Mouse (Mus musculus): Measurements from ENCODE around the gene Retn. TPM values are rescaled to one million over a fixed set of nuclear protein-coding genes. Genes with fewer than 3 reads are reported as not detected.

The Retn gene
- total RNA-seq (2021): 1 to 10 TPM in 1 of 2 experiments, under 1 TPM in 1; 0.81 to 1.0 TPM

GRCm38 (mm10) chr8:3655526-3655925, at the start of gene Retn:
Retn (plus strand) TSS chr8:3655770.
- intact Hi-C loops (cut with DNase I): no loop called here
- no peak for DNase-seq (ENCODE audit: extremely low spot score in 1 of 2, low spot score in 2 of 2)

- intact Hi-C loops (cut with DNase I): no loop called here
- peak in 1 of 2 experiments; percentile 55 for DNase-seq (ENCODE audit: extremely low spot score in 1 of 2, low spot score in 2 of 2)
These were observed 49.0 kb upstream of the Retn start for GRCm38 (mm10) chr8:3606593-3606992.

DNA sequence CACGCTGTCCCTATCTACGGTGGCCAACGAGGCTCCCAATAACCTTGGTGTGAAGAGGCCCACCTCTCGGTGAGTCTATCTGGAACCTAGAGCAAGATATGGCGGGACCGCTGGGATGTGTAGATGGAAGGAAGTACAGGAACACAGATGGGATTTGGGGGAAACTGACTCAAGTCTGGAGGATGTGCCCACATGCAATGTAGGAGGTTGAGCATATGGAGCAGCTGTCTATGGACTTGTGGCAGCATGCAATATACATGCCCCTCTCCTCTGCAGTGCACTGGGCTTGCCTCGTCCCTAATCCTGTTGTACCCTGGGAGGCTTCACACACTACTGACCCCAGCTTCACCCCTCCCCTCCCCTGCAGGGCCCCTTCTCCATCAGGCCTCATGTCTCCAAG, 47.7 kb upstream of the Retn start:
- no peak for DNase-seq (ENCODE audit: extremely low spot score in 1 of 2, low spot score in 2 of 2)
- intact Hi-C loops (cut with DNase I): no loop called here

DNA sequence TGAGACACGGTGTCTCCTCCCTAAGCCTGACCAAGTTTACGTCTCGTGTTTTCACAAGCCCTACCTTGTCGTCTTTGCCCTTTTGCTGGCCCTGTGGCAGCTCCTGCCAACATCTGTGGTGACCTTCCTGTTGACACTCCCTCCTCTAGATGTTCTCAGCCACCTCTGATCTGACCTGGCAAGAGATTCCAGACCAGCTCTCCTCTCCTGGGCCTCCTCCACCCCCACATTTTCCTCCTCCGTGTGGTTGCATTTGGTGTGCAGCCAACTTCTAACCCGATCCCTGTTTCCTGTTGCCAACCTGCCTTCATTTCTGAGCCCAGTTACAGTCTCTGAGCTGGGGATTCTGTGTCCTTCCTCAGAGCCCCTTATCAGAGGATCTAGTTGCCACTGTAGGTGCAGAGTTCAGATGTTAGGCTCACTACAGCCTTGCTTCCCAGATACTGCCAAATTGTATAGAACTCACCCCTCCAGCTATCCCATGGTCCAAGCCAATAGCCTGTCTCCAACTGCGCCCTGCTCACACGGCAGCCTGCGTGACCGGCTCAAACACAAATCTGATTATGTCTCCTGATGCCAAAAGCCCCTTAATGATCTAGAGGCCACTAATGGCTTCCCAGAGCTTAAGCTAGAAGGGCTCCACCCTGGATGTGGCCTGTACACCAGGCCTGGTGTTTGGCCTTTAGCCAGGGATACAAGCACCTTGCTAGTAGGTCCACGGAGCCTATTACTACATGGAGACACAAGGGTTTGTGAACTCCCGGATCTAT, 46.3 kb upstream of the Retn start:
- intact Hi-C loops (cut with DNase I): no loop called here

DNA sequence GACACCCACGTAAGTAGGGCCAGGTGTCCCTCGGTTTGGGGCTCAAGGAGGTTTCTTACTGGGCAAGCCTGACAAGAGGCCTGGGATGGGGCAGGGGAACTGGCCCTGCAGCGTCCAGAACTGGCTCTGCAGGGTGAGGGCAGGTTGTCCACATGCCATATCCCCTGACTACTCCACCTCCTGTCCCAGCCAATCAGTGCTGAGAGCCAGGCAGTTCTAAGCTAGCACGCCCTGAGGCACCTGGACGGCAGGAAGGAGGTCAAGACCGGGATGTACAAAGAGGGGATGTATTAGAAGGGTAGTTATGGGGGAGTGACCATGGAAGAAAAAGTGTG, 45.8 kb upstream of the Retn start:
- intact Hi-C loops (cut with DNase I): loop anchor here (5.0 kb wide), 1 partner anchor 77 kb away; no protein-coding TSS in a partner anchor
- DNase-seq (ENCODE audit: extremely low spot score in 1 of 2, low spot score in 2 of 2): no peak

More for the DNA sequence above, 46.3 kb upstream of the Retn start:
- no peak for DNase-seq (ENCODE audit: extremely low spot score in 1 of 2, low spot score in 2 of 2)

GRCm38 (mm10) chr8:3621199-3621970, 34.2 kb upstream of the Retn start, which contains the start of the genes Xab2 and Pet100:
Xab2 (minus strand) TSS chr8:3621316.
Pet100 (plus strand) TSS chr8:3621548.
- peak; percentile 99 for DNase-seq (ENCODE audit: extremely low spot score in 1 of 2, low spot score in 2 of 2)
- intact Hi-C loops (cut with DNase I): no loop called here

GRCm38 (mm10) chr8:3622119-3622518, 33.5 kb upstream of the Retn start:
- intact Hi-C loops (cut with DNase I): no loop called here
- no peak for DNase-seq (ENCODE audit: extremely low spot score in 1 of 2, low spot score in 2 of 2)

DNA sequence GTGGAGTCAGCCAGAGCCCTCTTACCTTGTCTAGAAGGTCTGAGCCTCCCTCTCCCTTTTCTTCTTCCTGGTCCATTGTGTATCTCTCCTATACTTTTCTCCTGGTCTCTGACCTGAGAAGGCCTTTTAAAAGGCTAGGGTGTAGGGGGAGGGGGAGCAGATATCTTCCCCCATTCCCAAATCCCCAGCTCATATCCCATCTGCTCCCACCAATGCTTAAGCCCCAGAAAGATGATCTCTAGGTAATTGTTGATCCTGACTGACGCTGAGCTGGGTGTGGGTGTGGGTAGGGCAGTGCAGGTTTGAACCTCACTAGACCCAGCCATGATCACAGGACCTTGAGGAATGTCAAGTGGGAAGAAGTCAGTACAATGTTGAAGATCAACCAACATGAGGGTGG, 30.1 kb upstream of the Retn start, which contains the start of gene Pcp2:
Gene Pcp2, minus strand, starts transcription at position 101 of the 400 bp plus-strand sequence.
- intact Hi-C loops (cut with DNase I): loop anchor here (5.0 kb wide), 1 partner anchor 47 kb away; the partner anchor contains the start of gene Fcor

GRCm38 (mm10) chr8:3626971-3627370, 28.6 kb upstream of the Retn start:
- intact Hi-C loops (cut with DNase I): loop anchor here (5.0 kb wide), 1 partner anchor 45 kb away; the partner anchor contains the start of gene Fcor
- no peak for DNase-seq (ENCODE audit: extremely low spot score in 1 of 2, low spot score in 2 of 2)

More for the DNA sequence above, 30.1 kb upstream of the Retn start, which contains the start of gene Pcp2:
- no peak for DNase-seq (ENCODE audit: extremely low spot score in 1 of 2, low spot score in 2 of 2)

GRCm38 (mm10) chr8:3628014-3628413, 27.6 kb upstream of the Retn start:
- intact Hi-C loops (cut with DNase I): loop anchor here (5.0 kb wide), 1 partner anchor 44 kb away; the partner anchor contains the start of gene Fcor
- DNase-seq (ENCODE audit: extremely low spot score in 1 of 2, low spot score in 2 of 2): no peak

DNA sequence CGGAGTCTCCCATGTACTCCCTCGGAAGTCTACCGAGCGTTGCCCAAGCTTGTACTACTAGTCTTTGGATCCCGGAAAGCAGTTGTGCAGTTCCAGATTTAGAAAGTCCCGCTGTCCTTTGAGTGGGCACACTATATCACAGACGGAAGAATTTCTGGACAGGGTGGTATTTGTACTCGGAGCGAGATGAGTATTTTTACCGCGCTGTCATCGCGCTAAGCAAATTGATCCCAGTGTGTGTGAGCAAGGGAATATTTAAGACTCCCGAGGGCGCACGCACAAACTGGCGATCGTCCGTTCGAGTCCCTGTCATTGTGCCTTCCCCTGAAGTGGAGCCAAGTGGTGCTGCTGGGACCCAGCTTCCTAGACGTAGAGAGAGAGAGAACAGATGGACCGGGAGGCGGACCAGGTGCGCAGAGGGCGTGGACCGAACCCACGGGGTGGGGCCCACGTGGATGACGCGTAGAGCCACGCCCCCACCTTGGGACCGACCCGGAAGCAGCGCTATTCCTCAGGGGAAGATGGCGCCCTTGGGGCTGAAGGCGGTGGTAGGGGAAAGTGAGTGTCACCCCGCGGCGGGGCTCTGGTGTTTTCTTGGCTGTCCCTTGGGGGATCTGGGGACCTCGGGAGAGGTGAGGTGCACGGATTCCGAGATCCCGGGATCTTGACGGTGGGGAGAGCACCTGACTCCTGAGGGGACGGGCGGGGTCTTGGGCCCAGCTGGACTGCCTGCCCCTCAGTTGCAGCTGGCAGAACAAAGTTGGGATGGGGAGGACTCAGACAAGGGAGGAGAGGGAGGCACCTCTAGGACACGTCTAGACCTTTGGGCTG, 24.7 kb upstream of the Retn start, which contains the start of gene Stxbp2:
Gene Stxbp2, plus strand, starts transcription at position 309 of the 831 bp plus-strand sequence.
- intact Hi-C loops (cut with DNase I): no loop called here
- peak; percentile 52 to 80 for DNase-seq (ENCODE audit: extremely low spot score in 1 of 2, low spot score in 2 of 2)

DNA sequence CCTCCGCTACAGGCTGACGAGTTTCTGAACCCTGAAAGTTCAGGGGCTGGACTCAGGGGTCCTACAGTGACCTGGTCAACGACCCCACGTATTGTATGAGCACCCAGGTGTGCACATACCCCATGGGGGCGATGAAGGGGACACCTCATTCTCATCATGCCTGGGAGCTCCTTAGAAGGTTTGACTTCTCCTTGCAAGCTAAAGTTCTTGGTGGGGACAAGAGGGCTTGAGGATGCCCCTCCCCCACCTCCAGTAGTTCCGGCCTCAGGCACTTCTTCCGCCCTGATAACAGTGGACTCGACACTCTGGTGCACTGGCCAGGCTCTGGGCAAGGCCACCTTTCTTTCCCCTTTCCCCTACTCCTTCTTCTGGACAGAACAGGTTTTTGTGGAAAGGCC, 24.1 kb upstream of the Retn start:
- DNase-seq (ENCODE audit: extremely low spot score in 1 of 2, low spot score in 2 of 2): no peak
- intact Hi-C loops (cut with DNase I): no loop called here

- peak in 1 of 2 experiments; percentile 61 for DNase-seq (ENCODE audit: extremely low spot score in 1 of 2, low spot score in 2 of 2)
- intact Hi-C loops (cut with DNase I): no loop called here
These were observed 9.8 kb upstream of the Retn start for GRCm38 (mm10) chr8:3645804-3646203.

DNA sequence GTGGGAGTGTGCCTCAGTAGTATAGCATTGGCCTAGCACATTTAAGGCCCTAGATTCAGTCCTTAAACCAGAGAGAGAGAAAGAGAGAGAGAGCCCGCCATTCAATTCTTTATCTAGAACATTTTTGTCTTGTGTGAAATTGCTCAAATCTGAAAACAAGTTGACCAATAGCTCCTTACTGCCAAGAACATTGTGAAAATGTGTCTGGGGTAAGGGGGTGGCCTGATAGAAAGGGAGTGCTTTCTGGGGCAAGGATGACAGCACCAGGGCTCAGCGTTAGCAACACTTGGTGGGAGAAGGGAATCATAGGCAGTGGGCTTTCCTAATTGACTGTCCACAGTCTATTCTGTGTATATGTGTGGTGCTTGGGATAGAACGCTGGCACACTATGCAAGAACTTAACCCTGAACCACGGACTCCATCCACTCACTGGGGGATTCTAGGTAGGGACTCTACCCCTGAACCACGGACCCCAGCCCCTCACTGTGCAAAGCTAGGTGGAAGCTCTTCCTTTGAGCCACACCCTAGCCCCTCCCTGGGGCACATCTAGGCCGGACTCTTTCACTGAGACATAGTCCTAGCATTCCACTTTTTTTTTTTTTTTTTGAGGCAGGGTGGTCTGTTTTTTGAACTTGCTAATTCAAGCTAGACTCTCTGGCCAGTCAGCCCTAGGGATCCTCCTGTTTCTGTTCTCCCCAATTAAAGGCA, 8.6 kb upstream of the Retn start:
- no peak for DNase-seq (ENCODE audit: extremely low spot score in 1 of 2, low spot score in 2 of 2)
- intact Hi-C loops (cut with DNase I): no loop called here

DNA sequence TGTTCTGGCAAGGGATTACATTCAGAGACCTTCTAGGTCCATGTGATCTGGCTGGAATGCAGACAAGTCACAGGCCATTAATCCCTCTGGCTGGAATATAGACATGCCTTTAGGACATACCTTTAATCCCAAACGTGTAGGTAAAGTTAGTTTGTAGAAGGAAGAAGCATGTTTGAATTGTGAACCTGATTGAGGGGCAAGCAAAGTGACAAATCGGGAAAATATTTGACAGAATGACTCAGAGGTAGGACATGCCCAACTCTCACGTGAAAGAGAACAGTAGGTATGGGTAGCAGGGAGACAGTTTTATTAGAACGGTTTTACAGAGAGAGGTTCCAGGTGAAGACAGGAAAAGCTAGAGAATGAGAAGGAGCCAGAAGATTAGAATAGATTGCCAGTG, 8.0 kb upstream of the Retn start:
- intact Hi-C loops (cut with DNase I): no loop called here
- DNase-seq (ENCODE audit: extremely low spot score in 1 of 2, low spot score in 2 of 2): no peak

GRCm38 (mm10) chr8:3648268-3648667, 7.3 kb upstream of the Retn start:
- DNase-seq (ENCODE audit: extremely low spot score in 1 of 2, low spot score in 2 of 2): no peak
- intact Hi-C loops (cut with DNase I): no loop called here

GRCm38 (mm10) chr8:3648990-3649389, 6.6 kb upstream of the Retn start:
- intact Hi-C loops (cut with DNase I): no loop called here
- DNase-seq (ENCODE audit: extremely low spot score in 1 of 2, low spot score in 2 of 2): no peak

DNA sequence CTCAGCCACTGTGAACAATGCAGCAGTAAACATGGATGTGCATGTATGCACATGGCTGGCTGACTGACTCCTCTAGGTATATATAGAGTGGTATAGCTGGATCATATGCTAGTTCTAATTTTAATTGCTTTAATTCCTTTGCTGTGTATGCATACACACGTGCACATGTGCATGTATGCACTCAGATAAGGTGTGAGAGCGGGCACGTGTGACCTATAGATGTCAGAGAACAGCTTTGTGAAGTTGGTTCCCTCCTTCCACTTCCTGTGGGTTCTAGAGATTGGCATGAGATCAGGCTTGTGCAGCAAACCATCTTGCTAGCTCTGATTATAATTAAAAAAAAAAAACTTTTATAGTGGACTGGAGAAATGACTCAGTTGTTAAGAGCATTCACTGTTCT, 2.7 kb upstream of the Retn start:
- intact Hi-C loops (cut with DNase I): no loop called here
- no peak for DNase-seq (ENCODE audit: extremely low spot score in 1 of 2, low spot score in 2 of 2)
